Mouse (Mus musculus) skeletal muscle tissue, adult 2 months (tissue): ENCODE data around the gene Tgif1.

Experiments
- DNase-seq: peaks from one replicate; pipeline ENCODE4 v3.0.0-alpha.2; 2012; ENCODE audit warnings: low read depth, low spot score

Gene Tgif1

DNA sequence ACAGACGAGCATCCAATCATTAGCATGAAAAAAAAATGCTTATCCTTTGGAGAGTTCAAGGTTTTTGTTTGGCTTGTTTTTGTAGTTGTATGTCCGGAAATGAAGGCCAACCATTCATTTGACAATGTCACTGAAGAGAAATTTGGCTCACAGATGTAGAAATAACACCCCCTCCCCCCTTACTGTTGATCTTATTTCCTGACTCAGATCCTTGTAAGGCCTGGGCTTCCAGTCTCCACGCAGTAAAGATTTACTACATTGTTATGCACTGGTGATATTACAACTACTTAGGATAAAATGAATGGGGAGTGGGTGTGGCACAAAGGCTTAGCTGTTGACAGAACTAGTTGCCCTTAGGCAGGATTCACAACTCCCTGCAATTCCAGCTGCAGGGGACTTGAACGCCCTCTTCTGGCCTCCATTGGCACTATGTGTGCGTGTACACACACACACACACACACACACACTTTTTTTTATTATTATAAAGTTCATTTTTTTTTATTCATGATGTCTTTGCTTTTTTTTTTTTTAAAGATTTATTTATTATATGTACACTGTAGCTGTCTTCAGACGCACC lies 13.3 kb upstream of the Tgif1 start:
- DNase-seq = no peak

DNA sequence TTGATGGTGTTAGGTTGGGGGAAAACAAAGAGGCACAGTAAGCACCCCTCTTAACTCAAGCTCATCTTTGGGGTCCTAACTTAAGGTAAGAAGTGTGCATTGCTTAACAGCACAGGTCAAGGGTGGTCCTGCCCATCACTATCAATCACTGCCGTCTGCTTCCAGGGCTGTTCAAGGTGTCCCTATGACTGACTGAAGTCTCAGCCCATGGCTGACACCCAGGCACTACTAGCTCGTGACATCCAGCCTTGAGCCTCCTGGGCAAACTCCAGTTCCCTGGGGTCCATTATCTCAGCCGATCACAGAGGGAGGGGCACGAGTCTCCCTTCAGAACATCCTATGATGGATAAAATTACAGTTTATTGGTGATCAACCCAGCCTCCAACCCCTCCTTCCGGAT lies 12.7 kb upstream of the Tgif1 start:
- no peak for DNase-seq

DNA sequence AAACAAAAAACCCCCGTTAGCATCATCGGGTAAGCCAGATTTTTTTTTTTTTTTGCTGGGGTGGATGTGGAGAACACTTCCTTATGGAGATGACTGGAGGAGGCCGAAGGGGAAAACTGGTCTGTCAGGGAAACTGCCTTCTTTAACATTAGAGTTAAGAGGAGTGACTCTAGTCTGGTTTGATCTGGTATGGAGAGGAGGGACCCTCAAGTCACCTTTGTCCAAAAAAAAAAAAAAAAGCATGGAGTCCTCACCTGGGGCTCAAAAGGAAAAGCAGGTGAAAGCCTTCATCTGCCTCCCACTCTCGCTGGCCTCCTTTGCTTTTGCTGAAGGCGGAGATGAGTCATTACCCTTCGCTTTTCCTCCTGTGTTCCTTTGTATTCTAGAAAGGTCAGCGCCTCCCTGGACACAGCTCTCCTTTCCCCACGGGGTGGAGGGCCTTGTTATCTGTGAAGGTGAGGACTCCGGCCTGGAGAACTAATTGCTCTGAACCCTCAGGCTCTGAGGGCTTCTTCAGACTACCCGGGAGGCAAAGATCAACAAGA lies 11.8 kb upstream of the Tgif1 start:
- DNase-seq = no peak

DNA sequence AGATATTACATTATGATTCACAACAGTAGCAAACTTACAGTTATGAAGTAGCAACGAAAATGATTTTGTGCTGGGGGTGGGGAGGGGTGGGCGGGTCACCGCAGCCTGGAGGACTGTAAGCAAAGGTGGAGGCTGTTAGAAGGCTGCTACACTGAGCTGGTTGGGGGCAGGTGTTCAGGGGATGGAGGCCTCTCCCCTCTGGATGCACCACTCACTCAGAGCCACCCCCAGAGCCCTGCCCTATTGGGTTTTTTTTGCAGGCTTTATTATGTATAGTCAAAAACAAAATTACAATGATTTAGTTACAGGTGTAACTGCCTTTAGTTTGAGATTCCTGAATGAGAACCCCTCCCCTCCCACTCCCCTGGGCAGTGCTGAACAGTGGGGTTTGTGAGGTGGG lies 11.3 kb upstream of the Tgif1 start:
- DNase-seq = no peak

DNA sequence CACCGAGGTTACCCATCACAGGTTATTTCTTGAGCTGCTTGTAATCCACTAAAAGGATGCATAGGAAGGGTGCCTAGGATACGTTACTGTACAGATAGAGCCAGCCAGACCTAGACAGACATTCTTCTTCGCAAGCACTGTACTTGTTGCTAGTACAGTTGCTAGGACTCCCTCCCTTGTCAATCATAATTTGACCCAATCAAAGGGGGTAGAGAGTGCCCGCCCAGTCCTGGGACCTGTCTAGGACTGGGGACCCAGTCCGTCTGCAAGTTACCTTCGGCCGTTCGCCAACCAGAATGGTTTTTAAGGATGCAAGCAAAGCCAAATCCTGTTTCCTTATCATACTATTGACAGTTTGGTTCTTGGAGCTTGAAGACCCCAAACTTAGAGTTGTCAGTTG lies 10.8 kb upstream of the Tgif1 start:
- DNase-seq = no peak

DNA sequence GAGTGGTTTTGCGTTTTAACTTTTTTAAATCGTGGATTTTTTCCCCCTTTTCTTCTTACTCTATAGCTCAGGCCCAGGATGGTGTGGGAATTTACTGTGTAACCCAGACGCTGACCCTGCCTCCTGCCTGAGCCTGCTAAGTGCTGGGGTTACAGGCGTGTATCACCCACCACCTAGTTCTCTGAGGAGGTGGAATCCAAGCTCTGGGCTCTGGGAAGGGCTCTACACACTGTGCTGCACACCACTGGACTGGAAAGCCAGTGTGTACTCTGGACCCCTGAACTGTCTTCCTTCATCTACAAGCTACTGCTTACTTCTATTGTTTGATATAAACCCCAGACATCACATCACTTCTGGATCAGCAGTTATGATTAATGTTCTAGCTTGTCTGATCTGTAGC lies 5.5 kb upstream of the Tgif1 start:
- no peak for DNase-seq

DNA sequence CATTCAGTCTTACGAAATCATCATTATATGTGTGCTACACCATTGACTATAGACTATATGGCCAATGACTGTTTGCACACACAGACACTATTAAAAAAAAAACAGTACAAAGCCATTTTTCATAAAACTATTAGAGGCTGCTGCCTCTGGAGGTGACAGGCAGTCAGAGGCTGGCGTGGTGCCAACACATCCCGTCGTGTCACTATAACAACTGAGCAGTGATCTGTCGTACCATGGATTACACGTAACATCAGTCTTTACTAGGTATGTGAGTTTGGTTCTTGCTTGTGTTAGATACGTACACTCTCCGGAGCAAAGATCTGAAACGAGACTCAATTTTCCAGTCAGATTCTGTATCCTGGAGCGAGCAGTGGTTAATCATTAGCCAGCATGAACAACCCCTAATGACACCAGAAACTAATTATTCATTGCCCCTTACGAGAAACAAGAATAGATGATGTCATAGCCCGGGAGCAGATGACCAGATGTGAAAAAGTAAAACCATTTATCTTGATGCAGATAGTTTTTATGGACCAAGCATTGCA lies 3.6 kb upstream of the Tgif1 start:
- no peak for DNase-seq

DNA sequence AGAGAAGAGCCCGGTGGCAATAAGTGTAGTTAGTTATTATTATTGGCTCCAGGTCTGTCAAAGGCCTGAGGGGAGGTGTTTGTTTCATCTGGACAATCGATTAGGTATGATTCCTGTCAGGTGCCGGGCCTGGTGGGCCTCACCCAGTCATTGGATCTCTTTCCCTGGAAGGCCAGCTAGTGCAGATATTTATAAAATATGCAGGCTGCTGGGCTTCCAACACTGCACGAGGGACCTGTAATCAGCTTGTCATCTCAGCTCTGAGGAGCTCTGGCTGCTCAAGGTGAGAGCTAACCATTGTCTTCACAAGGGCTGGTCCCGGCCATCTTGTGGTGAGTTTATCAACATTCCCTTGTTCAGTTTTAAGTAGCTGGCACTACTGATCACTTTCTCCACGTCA lies 675 bp upstream of the Tgif1 start:
- no peak for DNase-seq

DNA sequence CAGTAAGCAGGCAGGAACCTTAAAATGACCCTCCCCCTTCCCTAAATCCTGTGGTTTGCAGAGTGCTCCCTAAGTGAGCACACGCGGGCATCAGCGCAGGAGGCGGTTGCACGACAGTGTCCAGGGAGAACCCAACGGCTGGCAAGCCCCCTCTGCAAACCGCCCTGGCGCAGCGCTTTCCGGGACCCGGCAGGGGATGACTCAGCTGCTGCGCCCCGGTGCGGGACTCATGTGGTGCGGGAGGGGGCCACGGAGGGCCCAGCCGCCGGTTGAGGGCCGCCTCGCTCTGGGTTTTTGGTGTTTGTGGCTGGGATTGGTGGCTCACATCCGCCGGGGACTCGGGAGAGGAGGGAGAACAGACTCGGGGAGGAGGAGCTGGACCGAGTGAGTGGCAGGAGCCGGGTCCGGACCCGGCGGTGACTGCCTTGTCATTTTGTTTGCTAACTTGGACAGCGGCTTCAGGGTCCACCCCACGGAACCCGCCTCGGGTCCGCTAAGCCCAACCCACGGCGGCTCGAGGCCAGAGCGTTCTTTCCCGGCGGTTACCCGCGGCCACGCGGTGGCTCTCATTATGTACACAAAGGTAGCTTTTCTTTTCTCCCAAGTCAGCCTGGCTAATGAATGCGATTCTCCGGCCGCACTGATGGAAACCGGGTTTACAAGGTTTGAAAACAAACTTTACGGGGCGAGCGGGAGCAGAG lies 510 bp downstream of the Tgif1 start:
- peak; percentile 79 for DNase-seq

DNA sequence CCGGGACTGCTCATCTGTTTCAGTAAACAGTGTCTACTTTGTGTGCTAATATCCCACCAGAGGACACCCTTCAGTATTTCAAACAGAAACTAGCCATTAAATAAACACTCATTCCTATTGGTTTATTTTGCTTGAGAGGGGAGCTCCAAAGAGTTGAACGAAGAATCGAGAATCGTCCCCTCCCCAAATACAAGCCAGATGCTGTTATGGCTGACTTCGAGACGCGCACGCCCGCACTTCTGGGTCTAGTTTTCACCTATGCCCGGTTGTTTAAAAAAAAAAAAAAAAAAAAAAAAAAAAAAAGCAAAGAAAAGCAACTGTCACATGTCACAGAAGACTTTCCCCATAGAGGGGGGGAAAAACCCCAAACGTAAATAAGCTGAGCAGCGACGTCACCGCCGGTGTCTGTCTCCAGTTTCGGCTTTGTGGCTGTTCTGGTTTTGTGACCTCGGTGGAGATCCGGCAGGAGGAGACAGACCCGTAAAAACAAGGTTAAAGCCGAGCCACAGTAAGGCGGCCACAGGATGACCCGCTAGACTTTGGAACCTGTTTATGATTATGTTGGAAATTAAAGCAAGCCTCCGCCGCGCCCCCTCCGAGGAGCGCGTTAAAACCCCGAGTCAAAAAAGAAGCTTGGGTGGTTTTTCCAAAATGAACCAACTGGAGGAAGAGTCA lies 1.2 kb downstream of the Tgif1 start:
- peak; percentile 76 for DNase-seq

DNA sequence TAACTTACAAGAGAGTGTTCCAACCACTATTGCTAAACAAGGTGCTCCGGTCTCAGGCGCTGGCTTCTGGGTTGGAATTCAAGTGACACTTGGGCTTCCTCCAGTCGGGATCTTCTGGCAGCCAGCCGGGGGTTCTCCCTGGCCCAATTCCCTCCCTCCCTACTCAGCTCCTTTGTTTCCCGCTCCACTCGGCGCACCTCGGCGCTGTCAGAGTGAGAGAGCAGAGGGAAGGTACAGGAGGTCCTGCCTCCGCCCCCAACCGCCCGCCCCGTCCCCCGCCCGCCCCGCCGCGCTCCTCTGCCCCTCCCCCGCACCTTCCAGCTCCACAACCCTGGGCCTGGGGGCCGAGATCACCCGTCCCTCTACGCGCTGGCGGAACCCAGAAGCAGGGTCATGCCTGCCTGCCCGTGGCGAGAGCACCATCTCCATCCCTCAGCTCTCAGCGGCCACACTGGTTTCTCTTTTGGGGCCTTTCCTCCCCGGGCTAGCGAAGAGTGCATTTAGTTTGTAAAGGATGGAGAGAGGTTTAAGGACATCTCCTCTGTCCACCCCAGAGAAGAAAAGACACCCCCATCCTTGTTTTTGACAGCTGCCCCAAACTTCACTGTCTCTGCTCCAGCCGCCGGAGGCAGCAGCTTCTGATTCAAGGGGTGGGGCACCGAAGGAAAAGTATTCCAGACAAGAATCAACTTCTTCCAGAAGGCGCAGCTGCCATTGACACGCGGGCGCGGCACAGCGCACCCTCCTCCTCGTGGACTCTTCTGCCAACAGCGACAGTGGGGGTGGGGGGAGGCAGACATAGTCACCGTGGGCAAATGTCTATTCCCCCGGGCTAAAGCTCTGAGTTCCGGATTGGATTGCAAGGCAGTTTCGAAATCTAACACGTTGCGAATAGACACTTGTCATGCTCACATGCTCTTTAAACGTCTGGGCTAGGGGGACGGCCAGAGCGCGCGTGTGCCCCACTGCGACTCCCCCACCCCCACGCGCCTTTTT lies 2.1 kb downstream of the Tgif1 start:
- peak; percentile 83 for DNase-seq

DNA sequence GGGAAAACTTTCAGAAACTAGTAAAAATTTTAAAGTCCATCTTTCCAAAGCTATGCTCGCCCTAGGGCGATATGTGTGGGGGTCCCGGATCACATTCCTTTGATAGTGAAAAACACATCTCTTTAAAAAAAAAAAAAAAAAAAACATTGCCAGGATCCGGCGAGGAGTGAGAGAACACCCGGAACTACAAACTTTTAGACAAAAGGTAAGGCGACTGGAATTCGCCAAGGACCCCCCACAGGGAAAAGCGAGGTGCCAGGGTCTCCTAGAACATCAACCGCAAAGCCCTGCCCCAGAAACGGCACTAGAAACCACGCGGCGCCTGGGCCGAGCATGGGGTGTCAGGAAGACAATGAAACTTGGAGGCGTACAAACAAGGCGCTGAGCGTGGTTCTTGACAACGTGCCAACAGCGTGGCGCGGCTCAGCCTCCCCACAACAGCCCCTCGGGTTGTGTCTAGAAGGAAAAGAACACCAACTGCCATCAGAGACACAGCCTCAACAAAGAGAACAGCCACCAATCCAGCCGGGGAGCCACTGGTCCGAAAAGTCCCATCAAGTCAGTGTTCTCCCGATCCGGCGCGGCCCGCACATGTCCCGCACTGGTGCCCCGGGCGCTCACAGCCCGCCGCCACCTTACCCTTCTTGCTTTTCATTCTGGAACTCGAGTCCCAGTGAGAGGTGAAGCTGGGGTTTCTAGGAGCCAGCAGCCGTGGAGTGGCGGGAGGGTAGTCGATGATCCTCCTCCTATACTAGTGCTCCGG lies 2.9 kb downstream of the Tgif1 start:
- DNase-seq = peak; percentile 34

DNA sequence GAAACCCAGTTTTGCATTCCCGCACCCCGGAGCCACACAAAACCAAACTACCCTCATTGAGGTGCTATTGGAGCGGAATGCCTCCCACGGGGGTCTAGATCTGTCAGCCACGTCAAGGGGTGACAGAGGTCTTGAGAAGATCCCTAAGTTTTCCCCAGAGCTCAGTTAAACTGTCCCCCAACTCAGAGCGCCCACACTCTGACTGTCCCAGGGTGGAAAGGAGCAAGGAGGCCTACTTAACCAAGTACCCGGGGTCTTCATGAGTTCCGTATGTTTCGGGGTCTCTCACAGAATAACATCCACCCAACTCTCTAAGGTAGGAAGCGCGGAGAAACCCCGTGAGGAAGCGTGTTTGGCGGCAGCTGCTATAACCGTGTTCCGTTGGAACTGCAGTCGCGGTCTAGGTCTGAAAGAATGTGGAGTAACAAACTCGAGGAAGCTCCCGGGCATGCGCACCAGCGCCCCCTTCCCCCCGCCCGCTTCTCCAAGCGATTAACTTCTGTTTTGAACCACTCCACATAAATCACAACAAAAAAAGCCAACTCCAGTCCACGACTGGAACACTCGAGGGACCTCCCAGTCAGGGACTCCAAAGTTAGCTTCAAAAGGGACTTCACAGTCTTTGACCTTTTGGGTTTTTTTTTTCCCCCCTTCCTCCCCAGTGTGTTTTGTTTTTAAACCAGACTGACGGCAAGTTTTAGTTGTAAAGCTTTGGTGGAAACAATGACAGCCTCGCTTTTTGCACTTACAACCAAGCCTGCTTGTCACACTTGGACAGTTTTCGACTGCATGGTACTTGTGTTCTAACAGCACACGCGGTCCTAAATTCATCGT lies 3.7 kb downstream of the Tgif1 start:
- DNase-seq = peak; percentile 83

DNA sequence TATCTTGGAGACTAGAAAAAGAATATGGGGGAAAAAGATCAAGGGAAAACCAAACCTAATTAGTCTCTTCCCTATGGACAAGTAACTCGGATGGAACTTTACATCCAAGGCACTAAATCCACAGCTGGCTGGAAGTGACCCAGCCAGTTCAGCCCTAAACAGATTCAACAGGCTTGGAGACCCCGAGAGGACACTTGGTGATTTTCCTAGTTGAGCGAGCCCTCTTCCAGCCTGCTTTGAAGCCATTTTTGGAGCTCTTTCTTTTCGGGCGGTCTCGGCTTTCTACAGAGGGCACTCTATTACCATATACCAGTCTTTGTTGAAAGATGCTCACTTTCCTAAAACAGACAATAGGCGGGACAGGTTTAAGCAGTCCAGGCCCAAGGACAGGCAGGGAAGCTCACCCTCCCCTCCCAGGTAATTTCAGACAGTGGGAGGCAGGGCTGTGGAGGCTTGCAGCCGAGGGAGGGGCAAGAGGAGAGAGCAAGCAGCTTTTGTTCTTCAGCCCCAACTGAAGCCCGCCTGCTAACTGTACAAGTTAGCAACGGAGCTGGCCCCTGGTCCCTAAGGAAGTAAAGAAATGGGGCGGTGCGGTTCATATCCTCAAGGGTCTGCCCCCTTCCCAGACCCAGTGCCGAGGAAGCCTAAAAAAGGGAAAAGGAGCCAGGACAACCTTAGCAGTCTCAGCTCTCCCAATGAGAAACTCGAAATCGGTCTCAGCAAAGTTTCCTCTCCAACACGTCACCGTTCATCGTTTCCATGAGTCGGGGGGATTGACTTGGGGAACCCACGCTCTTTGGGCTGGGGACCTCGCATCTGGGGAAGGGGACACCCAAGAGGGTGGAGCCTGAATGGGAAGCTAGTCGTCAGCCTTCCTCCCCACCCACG lies 4.6 kb downstream of the Tgif1 start:
- peak; percentile 34 for DNase-seq

DNA sequence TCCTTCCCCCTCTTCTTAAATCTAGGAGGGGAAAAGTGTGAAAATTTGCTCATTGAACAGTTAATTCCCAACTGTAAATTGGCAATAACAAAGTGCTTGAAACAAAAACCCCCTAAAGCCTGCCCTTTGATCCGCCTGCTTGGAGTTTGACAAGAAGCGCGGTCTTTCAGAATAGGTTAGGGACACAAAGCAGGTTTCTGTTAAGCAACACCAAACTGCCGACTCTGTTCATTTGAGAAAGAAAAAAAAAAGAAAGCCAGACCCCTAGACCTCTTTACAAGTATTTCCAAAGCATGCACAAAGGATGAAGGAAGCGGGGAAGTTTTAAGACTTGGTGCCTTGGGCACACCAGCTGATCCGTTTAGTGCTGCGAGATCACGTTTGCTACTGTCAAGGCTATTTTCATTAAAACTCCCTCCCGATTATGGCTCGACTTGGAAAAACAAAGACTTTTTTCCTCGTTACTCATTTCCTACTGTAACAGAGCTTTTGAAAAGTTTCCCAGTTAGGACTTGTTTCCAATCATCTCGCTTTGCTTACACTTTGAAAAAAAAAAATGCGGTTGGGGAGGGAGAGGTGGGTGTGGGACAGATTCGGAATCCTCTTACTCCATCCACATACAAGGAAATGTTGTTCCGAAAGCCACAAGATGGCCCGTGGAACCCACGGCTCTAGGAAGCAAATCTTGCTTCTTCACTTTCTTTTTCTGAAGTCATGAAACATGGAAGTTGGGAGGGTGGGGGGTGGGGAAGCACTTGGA lies 5.4 kb downstream of the Tgif1 start:
- DNase-seq = peak; percentile 32

DNA sequence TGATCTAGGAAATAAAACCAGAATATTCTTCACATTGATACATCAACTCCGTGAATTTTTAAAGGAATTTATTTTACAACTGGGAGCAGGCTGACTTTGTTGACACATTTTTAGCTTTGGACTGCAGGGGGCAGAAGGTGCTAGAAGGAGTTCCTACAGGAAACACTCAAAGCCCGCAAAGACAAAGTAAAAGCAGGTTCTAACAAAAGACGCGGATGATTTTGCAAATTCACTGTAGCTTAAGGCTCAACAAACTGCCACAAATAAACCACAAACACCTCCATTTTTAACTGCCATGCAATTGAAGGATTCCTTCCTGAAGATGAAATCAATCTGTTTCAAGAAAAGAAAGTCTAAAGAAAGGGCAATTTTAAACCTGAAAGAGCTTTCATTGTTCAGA lies 6.3 kb downstream of the Tgif1 start:
- DNase-seq = no peak

DNA sequence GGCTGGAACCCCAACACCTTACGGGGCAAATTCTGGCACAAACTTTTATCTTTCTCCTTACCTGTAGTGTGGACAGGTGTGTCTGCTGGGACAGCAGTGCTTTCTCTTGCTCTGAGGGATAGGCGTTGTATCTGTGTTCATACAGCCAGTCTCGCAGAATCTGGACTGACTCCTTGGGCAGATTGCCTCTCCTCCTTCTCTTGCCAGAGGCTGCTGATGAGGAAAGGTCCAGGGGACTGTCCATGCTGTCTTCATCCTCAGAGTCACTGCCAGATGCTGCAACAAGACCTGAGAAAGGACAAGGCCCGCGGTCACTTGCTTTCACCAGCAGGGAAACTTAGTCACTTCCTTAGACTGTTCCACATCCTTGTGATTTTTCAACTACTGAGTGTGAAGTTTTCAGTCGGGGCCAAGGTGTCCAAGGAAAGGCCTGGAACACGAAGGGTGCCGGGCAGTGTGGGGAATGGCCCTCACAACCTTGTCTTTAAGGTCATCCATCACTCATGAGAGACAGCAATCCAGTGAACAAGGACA lies 7.2 kb downstream of the Tgif1 start:
- DNase-seq = no peak

DNA sequence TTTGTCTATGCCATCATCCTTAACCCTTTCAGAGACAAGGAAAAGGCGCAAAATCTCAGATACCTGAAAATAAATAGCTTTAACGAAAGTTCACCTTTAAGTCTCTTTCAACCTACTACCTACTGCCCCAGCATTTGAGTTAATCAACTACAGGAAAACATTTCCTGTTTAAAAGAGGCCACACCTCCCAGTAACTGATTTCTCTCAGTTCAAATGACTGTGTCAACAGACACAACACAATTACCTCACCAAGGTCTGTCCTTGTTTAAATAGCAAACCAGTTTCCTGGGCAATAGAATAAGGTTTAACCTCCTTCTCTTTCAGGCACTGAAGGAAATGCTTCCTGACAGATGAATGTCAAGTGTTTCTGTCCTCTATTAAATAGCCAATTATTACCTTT lies 7.8 kb downstream of the Tgif1 start:
- DNase-seq = no peak
